Mouse (Mus musculus): ENCODE measurements at regions not wholly inside any gene's neighbourhood (a gene's known extent, or its start where the extent isn't known, plus 50 kb on each side); places are given as distances from the start of the nearest gene placed in this dataset.
"Not testable (repeated sequence)": the region's sequence is repeated elsewhere in the genome, so short reads cannot be mapped to it uniquely, and the experiment has no call there.

DNA sequence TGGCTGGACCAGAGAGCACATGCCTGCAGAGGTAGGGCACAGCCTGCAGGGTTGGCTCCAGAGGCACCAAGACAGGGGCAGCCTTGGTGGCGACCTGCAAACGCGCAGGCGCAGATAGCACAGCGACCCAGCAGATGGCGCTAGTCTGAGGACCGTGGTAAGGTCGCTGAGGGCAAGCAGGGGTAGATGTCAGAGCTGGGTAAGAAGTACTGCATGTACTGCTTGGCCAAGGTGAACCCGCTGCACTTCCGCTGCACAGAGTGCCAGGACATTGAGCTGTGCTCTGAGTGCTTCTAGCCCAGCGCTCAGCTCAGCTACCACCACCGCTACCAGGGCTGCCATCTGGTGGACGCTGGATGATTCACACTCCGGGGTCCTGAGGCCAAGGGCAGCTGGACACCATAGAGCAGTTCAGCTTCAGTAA lies 68.3 kb downstream of the Hsp90b1 start:
- DNase-seq = peak; percentile 85

DNA sequence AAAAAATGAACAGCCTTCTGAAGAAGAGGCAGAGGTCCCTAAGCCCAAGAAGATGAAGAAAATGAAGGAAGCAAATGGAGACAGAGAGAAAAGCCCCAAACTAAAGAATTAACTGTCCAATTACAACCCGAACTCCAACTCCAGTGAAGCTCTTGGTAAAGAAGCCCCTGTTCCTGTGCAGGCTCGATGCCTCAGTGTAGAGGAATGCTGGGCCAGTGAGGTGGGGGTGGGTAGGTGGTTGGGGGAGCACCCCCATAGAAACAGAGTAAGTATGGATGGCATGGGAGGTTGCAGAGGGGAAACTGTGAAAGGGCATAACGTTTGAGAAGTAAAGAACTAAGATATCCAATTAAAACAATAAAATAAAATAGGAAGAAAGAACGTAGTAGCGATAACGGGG lies 68.8 kb downstream of the Hsp90b1 start:
- DNase-seq = not testable (repeated sequence)

DNA sequence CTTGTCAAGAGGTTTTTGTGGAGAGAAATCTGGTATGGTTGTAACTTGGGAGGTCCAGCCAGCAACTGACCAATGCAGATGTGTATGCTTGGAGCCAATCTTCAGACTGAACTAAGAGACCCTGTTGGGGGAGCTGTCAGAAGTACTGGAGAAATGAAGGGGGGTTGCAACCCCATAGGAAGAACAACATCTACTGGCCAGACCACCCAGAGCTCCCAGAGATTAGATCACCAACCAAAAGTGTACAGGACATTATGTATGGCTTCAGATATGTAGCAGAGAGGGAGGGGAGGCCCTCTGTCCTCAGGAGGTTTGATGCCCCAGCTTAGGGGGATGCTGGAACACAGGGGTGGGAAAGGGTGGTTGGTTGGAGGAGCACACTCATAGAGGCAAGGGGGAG lies 78.6 kb downstream of the Hsp90b1 start:
- DNase-seq = not testable (repeated sequence)

DNA sequence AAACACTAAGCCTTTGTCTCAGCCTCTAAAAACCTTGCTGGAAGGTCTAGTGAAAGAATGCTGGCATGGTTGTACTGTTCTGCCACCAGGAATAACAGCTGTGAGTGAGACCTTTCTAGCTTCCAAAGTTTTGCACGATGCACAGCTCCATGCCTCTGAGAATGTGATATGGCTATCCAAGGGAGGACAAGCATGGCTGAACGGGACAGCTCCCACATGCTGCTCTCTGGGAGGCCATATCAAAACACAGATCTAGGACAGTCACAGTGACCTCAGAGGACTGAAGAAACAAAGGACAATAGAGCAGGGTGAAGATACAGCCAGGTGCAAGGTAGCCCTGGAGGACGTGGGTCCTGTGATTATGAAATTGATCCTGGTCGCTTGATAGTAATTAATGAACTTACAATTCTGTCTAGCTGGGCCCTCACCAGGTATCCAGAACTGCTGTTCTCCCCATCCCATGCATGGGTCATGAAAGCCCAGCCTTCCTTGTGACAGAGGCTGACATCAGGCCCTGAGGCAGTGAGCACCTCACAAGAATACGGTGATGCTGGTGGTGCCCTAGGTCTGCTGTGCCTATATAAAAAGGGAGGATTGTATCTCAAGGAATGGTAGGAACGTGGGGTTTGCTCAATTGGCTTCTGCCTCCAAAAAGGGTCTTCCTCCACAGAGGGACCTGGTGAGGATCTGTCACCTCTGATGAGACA lies 87.2 kb downstream of the Hsp90b1 start:
- DNase-seq = not testable (repeated sequence)

DNA sequence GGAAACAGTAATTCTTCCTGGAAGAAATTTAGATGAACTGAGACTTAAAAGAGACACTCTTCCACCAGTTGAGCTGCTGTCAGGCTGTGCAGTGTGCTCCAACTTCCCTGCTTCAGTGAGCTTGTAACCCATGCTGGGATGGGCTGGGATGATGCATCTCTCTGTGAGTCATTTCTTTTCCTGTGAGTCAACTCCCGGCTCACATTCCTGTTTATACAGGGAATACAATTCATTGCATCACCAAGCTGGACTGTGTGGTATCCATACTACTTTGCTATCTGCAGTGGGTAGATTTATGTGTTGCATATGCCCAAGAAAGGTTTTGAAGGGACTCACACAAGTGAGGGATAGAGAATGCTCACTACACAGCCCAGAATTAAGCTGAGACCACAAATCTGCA lies 93.0 kb downstream of the Hsp90b1 start:
- DNase-seq = not testable (repeated sequence)

DNA sequence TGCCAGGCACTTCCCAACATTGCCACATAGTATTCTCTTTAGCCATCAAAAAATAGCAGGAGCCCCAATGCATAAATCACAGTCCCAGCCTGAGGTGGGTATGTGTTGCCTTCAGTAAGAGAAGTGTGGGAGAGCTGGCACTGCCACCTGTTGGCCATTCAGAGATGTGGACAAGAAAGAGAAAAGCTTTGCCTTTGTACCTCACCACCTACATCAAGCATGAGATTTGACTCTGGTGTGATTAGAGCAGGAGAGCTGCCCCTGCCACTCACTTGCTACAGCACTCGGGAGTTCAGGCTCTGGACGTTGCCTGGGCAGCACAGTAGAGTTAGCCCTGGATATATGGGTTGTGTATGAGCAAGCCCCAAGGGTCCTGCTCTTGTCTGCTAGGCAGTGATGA lies 95.3 kb downstream of the Hsp90b1 start:
- DNase-seq = peak; percentile 6

DNA sequence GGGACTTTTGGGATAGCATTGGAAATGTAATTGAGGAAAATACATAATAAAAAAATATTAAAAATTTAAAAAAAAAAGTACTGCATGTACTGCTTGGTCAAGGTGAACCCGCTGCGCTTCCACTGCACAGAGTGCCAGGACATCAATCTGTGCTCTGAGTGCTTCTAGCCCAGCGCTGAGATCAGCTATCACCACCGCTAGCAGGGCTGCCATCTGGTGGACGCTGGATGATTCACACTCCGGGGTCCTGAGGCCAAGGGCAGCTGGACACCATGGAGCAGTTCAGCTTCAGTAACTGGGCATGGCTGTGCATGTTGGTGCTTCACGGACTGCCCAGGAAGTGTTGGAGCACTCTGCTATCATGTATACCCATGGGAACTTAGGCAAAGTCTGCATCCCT lies 102.1 kb upstream of the Syn3 start:
- DNase-seq = peak; percentile 15

DNA sequence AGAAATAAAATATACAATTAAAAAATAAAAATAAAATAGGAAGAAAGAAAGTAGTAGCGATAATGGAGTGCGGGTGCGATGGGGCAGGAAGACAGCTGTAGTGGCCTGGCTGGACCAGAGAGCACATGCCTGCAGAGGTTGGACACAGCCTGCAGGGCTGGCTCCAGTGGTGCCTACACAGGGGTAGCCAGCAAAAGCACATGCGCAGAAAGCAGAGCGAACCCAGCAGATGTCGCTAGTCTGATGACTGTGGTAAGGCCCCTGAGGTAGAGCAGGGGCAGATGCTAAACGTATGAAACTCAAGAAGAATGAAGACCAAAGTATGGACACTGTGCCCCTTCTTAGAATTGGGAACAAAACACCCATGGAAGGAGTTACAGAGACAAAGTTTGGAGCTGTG lies 101.3 kb upstream of the Syn3 start:
- DNase-seq = peak; percentile 15

DNA sequence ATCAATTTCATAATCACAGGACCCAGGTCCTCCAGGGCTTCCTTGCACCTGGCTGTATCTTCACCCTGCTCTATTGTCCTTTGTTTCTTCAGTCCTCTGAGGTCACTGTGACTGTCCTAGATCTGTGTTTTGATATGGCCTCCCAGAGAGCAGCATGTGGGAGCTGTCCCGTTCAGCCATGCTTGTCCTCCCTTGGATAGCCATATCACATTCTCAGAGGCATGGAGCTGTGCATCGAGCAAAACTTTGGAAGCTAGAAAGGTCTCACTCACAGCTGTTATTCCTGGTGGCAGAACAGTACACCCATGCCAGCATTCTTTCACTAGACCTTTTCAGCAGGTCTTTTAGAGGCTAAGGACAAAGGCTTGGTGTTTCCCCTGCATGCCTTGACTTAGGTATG lies 91.5 kb upstream of the Syn3 start:
- not testable (repeated sequence) for DNase-seq

DNA sequence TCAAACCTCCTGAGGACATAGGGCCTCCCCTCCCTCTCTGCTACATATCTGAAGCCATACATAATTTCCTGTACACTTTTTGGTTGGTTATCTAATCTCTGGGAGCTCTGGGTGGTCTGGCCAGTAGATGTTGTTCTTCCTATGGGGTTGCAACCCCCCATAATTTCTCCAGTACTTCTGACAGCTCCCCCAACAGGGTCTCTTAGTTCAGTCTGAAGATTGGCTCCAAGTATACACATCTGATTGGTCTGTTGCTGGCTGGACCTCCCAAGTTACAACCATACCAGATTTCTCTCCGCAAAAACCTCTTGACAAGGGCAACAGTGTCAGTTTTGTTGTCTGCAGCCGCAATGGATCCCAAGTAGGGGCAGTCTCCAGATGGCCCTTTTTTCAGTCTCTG lies 68.2 kb upstream of the Syn3 start:
- not testable (repeated sequence) for DNase-seq

DNA sequence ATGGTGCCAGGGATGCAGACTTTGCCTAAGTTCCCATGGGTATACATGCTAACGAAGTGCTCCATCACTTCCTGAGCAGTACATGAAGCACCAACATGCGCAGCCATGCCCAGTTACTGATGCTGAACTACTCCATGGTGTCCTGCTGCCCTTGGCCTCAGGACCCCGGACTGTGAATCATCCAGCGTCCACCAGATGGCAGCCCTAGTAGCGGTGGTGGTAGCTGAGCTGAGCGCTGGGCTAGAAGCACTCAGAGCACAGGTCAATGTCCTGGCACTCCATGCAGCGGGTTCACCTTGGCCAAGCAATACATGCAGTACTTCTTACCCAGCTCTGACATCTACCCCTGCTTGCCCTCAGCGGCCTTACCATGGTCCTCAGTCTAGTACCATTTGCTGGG lies 57.1 kb upstream of the Syn3 start:
- DNase-seq = peak; percentile 46

All from kidney, postnatal 10 days (tissue).